Mouse (Mus musculus) heart, adult 9 months (tissue): ENCODE measurements around the gene Phtf2.
"Not testable (repeated sequence)": the region's sequence is repeated elsewhere in the genome, so short reads cannot be mapped to it uniquely, and the experiment has no call there.

Experiments used
- DNase-seq, 2 experiments: peaks; one replicate each; pipeline ENCODE4 v3.0.0; 2022; ENCODE audit warnings: low spot score in 2 of 2

Phtf2 gene

DNA sequence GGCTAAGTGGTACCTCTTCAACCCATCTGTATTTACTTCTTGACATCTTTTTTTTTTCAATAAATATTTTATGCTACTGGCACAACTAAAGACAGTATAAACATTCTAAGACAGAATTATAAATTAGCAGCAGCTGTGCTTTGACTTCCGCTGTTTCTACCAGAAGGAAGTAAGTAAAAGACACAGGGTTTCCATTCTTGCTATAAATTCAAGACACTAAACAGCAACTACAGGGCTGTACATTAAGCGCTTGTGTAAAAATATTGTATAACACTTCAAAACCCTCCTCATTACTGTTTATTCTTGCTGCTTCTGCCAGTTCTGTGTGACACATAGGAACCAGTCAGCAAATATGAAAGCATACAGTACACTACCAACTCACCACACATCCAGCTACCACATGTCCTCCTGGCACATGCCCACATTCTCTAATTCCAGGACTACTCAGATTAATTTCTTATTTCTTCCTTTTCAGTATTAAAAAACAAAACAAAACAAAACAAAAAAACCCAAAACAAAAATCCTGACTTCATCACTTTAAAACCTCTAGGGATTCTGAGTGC, 16.6 kb downstream of the Phtf2 start:
- DNase-seq: no peak

DNA sequence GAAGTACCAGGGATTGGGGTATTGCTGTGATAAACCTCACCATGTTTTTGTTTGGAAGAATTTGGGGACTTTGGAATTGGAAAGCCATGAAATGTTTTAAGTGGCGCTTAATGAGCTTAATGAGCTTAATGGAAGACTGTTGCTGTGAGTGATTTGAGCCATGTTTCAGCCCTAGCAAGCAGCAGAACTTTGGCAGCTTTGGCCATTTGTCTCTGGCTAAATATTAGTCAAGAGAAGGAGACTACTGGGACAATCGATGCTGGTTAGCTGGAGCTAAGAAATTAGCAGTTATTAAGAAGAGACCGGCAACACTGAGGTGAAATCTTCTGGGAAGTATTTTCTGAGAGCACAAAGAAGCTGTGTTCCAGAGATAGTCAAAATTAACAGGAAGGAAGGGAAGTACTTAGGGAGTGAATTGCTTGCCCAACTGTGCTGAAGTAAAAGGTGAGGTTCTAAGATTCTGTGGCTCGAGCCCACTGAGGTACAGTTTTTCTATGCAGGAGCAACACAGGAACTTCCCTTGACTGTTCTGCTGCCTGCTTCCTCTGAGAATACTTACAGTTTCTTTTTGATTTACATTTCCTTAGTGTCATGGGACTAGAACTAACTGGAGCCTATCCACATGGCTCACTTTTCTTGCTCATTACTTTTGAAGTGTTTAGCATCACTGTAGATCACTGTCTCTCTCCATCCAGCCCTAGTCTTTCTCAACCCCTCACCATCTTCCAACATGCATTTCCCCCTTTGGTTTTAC, 17.5 kb downstream of the Phtf2 start:
- no peak for DNase-seq

DNA sequence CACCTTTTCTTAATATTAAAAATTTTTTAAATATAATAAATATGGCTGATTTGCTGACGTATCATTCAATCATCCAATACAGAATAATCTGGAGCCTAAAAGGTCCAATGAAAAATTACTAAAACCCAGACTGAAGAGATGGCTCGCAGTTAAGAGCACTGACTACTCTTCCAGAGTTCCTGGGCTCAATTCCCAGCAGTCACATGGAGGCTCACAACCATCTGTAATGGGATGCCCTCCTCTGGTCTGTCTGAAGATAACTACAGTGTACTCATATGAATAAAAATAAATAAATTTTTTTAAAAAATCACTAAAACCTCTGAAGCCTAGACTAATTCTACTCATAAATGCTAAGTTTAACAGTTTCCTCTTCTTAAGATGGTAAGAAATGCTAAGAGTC, 20.0 kb downstream of the Phtf2 start:
- DNase-seq: no peak

DNA sequence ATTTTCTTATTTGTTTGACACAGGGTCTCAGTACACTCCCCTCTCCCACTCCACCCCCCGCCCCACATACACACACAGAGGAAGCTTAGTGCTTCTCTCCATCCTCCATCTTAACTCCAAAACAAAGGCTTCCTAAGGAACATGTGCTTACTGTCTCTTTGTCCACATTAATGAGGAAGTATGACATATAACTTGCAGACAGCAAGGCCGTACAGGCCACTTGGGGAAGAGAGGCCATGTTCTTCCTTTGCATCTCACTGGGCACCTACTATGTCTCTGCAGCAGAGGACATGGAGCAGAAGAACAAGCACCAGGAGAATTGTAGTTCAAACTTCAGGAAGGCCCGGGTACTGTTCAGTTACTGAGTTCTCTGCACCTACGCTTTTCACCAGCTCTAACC, 21.4 kb downstream of the Phtf2 start:
- no peak for DNase-seq

DNA sequence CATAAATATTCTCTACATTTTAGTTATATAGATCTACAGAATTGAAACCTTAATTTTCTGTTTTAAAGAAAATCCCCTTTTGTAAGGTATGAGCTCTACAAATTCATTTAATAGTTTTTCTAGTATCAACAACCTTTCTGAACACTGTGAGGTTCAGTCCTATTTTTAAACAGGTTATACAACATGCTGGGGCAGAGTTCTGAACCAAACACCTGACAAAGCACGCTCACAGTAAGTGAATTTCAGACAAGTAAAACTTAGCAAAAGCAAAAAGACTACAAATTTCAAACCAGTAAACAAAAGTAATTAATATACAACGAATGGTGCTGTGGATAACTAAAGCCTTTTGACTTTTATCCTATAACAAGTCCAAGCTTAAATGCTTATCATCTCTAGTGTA, 23.5 kb downstream of the Phtf2 start:
- no peak for DNase-seq

DNA sequence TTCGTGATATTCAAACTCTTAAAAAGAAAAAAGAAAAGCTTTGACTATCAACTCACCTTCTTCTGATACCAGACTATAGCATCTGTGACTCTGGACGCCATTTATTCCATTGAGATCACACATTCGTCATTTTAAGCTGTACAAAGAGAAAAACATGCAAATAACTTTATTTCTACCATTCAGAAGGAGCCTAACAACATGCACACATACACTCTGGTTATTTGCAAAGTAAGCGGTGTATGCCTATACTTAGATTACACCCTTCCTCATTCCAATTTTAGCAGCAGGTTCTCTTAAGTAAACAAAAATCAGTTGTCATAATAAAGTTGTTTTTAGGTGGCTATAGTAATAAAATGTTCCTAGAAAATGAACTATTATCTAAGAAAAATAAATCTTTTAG, 26.9 kb downstream of the Phtf2 start:
- no peak for DNase-seq

DNA sequence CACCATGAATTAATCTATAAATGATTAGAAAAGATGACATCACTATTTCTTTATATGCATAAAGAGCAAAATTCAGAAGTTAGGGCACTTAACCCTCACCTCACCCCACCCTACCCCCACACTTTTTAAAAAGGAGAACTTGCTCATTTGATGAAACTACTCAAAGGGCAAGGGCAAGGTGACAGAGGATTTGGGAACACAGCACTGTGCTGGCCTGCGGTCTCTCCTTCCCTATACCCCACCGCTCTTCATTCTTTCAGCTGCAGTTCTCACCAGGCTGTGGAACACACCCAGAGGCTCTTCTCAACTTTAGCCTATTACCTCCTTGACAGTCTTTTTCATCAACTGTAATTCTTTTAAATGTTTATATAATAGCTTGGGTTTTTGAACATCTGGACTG, 34.9 kb downstream of the Phtf2 start:
- DNase-seq: no peak

DNA sequence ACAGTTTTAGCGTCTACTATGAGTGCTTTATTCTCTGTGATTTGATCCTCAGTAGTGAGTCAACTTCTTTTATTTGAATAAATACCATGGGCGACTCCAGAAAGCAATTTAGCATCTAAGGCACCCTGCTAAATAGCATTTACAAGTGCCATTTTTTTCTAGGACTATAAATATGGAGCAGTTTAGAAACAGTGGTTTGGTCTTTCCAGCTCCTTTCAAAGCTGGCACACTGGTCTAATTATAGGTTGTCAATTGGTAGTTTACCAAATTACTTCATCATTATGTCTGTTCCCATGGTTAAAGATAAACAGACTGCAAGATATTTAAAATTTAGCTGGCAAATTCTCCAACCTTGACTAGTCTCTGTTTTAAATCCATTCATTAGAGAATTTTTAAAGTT, 38.1 kb downstream of the Phtf2 start:
- no peak for DNase-seq

DNA sequence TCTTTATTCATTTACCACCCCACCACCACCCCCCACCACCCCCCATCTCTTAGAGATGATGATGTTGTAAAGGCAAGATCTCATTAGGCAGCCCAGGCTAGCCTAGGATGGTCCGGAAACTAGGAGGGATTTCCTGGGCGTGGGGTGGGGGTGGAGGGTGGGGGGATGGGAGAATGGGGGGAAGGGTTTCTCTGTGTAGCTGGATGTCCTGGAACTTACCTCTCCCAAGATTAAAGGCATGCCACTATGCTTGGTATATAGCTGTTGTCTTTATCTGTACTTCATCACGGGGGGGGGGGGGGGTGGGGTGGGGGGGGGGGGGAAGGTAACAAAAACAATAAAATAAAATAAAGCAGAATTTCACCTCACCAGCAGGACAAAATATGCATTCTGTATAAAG, 38.5 kb downstream of the Phtf2 start:
- DNase-seq: no peak

DNA sequence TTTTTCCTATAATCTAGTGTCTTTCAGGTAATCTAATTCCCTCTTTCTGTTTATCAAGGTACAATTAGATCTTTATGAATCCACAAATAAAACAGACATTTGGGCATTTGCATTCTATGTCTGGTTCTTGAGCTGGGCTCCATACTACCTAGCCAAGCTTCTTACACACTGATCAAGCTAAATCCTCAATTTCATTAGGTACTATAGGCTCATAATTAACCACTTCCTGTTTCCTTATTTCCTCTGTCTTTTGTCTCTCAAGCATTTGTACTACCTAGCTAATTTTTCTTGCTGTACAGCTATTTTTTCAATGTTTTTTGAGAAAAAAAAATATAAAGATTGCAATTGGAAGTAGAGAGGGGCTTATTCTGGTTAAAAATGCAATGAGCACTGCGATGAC, 44.8 kb downstream of the Phtf2 start:
- DNase-seq: no peak

DNA sequence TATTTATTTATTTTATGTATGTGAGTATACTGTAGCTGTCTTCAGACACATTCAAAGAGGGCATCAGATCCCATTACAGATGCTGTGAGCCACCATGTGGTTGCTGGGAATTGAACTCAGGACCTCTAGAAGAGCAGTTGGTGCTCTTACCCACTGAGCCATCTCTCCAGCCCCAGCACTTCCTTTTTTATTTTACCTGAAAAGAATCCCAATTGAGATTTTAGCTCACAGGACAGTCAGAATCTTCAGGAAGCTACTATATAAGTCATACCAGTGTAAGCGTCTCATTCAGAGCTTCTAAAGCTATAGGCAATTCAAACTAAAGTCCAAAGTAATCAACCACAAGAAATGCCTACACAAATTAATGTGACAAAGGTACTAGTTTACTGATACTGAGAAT, 47.5 kb downstream of the Phtf2 start:
- no peak for DNase-seq

DNA sequence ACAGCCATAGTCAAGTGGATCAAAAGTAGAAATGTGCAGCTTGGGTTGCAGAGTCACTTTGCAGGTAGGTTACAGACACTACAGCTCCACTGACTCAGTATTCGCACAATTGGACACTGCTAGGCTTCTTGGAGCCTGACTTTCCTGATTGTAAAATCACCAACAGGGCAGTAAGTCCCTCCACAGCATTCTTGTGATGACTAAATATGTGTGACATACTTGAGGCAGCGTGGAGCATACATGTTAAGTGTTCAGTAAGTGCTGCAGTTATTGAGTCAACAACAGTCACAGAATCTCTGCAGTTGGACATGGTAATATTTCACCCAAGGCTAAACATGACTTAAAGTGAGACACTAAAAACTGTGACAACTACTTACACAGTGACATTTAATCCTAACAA, 50.5 kb downstream of the Phtf2 start:
- no peak for DNase-seq

DNA sequence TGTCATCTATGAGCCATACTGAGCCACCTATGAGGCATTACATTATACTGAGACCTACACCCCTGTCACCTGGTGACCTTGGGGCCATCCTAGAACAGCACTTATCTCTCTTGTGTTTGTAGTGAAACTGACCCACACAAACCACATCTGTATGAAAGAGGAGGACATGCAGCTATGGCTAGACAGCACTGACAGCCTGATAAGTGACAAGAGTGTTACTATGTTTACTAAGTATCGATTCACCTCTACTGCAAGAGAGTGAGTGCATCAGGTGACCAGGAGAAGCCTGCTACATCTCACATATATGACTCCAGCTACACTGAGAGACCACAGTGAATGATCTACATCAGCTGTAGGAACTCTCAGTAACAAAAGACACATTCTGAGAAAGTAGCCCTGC, 51.2 kb downstream of the Phtf2 start:
- no peak for DNase-seq

DNA sequence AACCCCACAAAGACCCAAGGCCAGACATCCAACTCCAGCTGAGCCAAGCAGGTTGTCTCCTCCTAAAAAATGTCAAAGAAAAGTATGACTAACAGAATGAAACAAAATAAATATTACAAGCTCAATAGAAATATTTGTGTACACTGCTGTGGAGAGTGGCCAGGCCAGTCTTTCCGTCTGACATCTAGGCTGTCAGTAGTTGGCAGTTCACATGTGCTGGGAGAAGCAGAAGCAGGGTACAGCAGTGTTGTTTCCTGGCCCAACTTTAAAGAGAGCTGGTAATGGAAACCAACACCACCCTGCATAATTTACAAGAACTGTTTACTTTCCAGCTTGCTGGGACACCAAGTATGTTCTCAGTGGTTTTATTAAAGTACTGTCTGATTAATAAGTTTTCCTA, 60.3 kb downstream of the Phtf2 start:
- DNase-seq: peak; percentile 5 to 33

DNA sequence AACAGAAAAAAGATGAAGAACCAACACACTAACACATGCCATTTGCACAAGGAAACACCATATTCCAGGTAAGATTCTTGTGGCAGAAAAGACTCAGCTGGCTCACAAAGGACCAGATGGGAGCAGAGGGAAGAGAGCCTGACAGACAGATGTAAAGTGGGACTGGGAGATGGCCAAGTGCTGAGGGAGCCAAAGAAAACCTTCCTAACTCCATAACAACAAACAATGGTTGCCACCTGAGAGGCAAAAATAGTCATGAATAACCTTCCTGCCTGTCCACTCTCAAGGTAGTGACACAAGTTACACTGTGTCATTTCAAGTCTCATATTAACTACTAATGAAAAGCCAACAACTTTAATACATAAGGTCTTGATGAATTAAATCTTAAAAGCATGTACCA, 60.8 kb downstream of the Phtf2 start:
- peak; percentile 30 to 43 for DNase-seq

DNA sequence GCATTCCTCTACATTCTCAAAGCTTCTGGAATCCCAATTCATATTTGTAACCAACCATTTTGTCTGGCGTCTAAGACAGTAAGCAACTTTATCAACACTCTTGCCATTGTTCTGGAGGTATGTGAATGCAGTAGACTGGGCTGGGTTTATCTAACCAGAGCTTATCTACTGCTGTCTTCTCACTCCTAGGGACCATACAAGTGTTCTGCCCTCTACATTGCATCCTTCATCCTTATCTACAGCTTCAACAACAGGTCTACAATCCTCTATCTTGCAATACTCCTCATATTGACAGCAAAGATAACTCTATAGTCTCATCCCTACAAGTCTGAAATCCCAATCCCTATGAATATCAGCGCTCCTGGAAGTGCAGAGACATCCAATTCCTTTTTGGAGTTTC, 66.8 kb downstream of the Phtf2 start:
- DNase-seq: no peak

DNA sequence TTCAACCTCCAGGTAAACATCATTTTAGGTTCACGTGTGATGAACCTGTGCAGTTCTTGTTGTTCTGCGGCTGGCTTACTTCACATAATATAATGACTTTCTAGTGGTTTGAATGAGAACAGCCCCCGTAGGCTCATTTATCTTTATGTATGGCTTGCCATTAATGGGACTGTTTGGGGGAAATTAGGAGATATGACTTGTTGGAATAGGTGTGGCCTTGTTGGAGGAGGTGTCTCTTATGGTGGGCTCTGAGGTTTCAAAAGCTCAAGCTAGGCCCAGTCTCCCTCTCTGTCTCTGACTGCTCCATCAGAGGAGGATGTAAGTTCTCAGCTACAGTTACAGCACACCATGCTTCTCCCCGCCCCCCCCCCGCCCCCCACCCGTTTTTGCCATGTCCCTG, 71.5 kb downstream of the Phtf2 start:
- DNase-seq: no peak

DNA sequence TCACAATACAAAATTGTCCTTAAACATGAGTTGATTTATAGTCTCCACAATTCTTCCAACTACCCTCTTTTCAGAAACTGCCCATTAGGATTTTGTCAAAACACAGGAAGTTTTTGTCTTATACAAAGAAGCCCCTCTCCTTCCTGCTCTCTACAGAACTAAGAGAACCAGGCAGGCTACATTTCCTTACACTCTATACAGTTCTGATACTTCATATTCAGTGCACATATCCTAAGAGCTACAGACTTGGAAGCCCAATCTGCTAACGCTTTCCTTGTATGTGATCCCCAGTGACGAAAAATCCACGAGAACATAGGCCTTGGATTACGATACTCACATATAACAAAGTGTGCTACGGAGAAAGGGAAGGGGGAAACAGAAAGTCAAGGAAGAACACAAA, 86.0 kb downstream of the Phtf2 start:
- DNase-seq: no peak

DNA sequence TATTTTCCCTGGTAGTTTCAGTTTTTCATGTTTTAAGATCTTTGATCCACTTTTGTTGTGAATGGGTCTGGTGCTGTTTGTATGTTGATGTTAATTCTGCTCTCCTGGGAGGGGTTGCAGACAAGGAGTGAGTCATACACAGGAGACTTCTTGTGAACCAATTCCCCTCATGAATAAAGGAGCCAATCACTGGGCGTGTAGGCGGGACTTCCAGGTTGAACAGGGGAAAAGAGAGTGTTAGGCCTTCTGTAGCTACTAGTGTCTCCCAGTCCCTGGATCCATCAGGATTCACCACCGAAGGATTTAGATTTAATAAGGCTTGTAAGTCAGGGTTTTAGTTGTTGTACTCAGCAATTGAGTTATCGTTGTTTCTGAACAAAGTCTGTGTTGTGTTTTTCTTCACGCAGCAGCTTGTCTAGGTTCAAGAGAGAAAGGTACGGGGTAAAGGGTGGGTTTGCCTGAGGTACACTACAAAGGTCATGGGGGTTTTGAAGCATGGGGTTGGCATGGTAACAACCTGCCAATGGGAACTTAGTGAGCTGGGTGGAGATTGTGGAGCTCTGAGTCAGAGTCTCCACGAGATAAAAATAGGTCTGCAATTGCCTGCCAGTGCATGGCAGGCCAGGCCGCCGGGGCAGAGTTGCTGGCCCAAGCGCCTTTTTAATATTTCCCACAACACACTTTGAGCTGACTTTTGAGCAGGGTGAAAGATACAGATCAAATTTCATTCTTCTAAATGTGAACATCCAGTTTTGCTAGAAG, 90.0 kb downstream of the Phtf2 start:
- DNase-seq: peak; percentile 51 to 54

DNA sequence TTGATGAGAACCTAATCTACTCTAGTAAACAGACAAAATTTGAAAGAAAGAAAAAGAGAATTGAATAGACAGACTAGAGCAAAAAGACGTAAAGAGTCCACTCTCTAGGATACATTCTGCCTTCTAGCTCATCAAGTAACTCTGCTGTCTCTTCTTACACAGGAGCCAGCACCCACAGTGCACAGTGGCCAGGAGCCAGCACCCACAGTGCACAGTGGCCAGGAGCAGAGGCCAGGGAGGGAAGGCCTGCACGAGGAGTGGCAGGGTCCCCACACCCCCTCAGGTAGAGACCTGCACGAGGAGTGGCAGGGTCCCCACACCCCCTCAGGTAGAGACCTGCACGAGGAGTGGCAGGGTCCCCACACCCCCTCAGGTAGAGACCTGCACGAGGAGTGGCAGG, 95.5 kb downstream of the Phtf2 start:
- DNase-seq: not testable (repeated sequence)

DNA sequence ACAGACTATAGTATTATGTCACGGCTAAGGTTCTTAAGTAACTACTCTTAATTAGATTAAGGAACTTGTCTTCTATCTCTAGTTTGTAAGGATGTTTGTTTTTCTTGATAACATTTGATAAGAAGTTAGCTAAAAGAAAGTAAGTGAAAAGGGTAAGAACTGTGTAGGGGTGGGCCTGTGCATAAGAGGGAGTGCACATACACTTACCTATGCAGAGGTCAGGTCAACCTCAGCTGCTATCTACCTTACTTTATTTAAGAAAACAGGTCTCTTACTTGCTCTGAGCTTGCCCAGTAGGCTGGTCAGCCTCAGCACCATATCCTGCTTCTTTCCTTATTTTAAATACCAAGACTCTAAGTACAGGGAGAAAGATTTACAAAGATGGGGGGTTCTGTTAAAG, 100.8 kb downstream of the Phtf2 start:
- no peak for DNase-seq

DNA sequence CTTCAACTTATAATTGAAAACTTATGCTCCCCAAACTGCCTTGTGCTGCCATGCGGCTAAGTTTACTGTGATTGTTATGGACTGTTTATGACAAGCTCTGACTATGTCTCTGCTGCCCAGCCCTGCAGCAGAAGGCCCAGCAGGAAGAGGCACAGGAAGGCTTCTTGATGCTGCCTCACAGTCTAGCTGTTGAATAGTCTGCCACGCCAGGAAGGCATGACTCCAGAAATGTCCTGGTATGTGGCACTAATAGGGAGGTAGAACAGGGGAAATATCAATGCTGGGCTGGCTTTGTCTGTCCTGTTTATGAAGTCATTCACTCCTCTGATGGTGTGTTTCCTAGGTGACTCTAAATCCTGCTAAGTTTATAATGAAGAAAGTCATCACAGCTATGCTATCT, 102.7 kb downstream of the Phtf2 start:
- no peak for DNase-seq

DNA sequence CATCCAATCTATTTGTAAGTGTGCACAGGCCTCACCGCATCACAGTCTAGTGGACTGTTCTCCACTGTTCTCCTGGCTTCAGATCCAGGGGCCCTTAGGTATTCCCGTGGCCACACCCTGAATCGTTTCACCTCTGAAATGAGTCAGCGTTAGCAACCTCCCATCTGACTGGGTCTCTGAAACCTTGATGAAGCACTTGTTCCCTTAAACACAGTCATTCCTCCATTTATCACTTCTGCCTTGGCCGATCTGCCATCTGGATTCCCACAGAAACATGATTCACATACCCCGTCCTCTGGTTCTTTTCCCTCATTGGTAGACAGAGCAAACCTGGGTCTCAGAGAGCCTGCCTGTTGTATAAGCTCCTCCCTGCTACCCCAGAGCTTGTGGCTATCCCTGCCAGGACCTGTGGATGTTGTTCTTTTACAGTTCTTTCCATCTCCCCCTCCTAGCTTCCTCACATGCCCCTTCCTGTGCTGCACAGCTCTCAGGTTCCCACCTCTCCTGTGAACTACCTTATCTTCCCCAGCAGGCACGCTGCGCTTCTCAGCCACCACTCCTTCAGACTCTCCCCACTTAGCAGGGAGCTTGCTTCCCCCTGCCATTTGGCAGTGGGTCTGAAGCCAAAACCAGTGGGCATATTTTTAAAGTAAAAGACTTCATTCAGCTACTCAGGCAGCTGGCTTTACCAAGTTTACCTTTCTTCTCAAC, 103.5 kb downstream of the Phtf2 start:
- DNase-seq: no peak
